Mouse (Mus musculus) heart, adult 2 months (tissue): ENCODE results near the gene Mta2. TPM values are rescaled to one million over a fixed set of nuclear protein-coding genes. Genes with fewer than 3 reads are reported as not detected.
A peak's percentile ranks its signal among the peaks of the same experiment; 100 is the strongest.

Experiments
- DNase-seq, 2 experiments: peaks; one replicate each; pipeline ENCODE4 v3.0.0; 2021
- H3K27ac ChIP-seq: fragments of 200-600 bp; 2 replicates; pipeline ENCODE4 v1.8.1; 2022
- H3K27me3 ChIP-seq: fragments of 200-500 bp; 2 replicates; pipeline ENCODE4 v1.6.1; 2012; ENCODE audit warnings: mild to moderate bottlenecking, low read length, inconsistent platforms, mixed read lengths; ENCODE audit not compliant: control insufficient read depth, insufficient read depth
- H3K36me3 ChIP-seq: fragments of 200-500 bp; 2 replicates; pipeline ENCODE4 v1.6.1; 2012; ENCODE audit warnings: low read length, inconsistent platforms; ENCODE audit not compliant: control insufficient read depth, insufficient read depth
- H3K4me1 ChIP-seq: fragments of 200-500 bp; 2 replicates; pipeline ENCODE4 v1.6.1; 2011; ENCODE audit warnings: low read length; ENCODE audit not compliant: control insufficient read depth, insufficient read depth
- H3K4me3 ChIP-seq: fragments of 200-600 bp; 2 replicates; pipeline ENCODE4 v1.8.1; 2022
- H3K79me2 ChIP-seq: fragments of 200-500 bp; replicated peaks from 2 replicates; pipeline ENCODE4 v1.6.1; 2012; ENCODE audit warnings: mild to moderate bottlenecking, inconsistent platforms, low read length, moderate library complexity, mixed read lengths; ENCODE audit not compliant: control insufficient read depth, insufficient read depth
- H3K9ac ChIP-seq: fragments of 200-500 bp; 2 replicates; pipeline ENCODE4 v1.6.1; 2012; ENCODE audit warnings: low read depth, mild to moderate bottlenecking, control low read depth, inconsistent platforms, low read length, mixed read lengths
- CTCF ChIP-seq: fragments of 200-600 bp; IDR thresholded peaks from 2 replicates; pipeline ENCODE4 v1.8.1; 2022; ENCODE audit warnings: antibody characterized with exemption, mild to moderate bottlenecking, moderate library complexity
- EP300 ChIP-seq: fragments of 200-500 bp; IDR thresholded peaks from 2 replicates; pipeline ENCODE4 v1.6.1; 2011; ENCODE audit warnings: low read depth, low read length, control low read depth; ENCODE audit not compliant: insufficient read depth
- POLR2A ChIP-seq: fragments of 200-500 bp; IDR thresholded peaks from 2 replicates; pipeline ENCODE4 v1.6.1; 2011; ENCODE audit warnings: mild to moderate bottlenecking, low read depth, low read length, control low read depth; ENCODE audit not compliant: insufficient read depth
- WGBS: fragments of 180-500 bp; shearing (Covaris S2); methylation state at CpG from one replicate; pipeline ENCODE4 v1.1.7; 2018; 5-methylcytosine and 5-hydroxymethylcytosine counted together
- intact Hi-C: fragments of 180-260 bp; cut with DNase I; formaldehyde crosslinking; loops from one replicate; pipeline ENCODE4 v1.15.1; 2025
- polyA plus RNA-seq: library from polyadenylated mRNA; depleted of rRNA; stranded (reverse); fragments of >200 nt; gene quantifications from 2 replicates; pipeline ENCODE4 v1.2.3, GENCODE M21; 2012
- total RNA-seq, 2 experiments: library from RNA; stranded (reverse); gene quantifications; 2 replicates each; pipeline ENCODE4 v1.2.3; 2021

Mta2 gene
- total and polyA plus RNA-seq, 3 experiments: 13.1 to 32.1 (median 29.0) TPM

GRCm38 (mm10) chr19:8930771-8931170, 10.9 kb upstream of the Mta2 start:
- Histone ChIP-seq H3K4me3 (no peak overlapping the region), H3K9ac (no peak overlapping the region), H3K36me3 (no peaks in the 10 kb centered on the region), H3K79me2 (no peaks in the 10 kb centered on the region), H3K27ac (no peak overlapping the region; the same call in 1 of the 2 replicates), H3K4me1 (no peaks in the 10 kb centered on the region; the same call in 1 of the 2 replicates), H3K27me3 (no peaks in the 10 kb centered on the region)
- intact Hi-C loops: no loop called here
- no peak for TF ChIP-seq CTCF
- TF ChIP-seq POLR2A: no peak
- no peak for TF ChIP-seq EP300
- 85% methylated on average over 7 of the region's 7 CpGs for WGBS
- no peak for DNase-seq

GRCm38 (mm10) chr19:8936736-8937135, 4.9 kb upstream of the Mta2 start:
- Histone ChIP-seq H3K27me3 (no peaks in the 10 kb centered on the region), H3K79me2 (no peaks in the 10 kb centered on the region), H3K27ac (no peak overlapping the region), H3K36me3 (no peaks in the 10 kb centered on the region), H3K4me3 (no peak overlapping the region), H3K9ac (no peak overlapping the region), H3K4me1 (peaks cover 1% of the 10 kb centered on the region; the same call in 1 of the 2 replicates)
- no peak for DNase-seq
- no peak for TF ChIP-seq POLR2A
- no peak for TF ChIP-seq CTCF
- TF ChIP-seq EP300: no peak
- 83% methylated on average over 2 of the region's 2 CpGs for WGBS
- intact Hi-C loops: no loop called here

- no peak for DNase-seq
- Histone ChIP-seq H3K4me3 (no peak overlapping the region), H3K4me1 (peaks cover 6% of the 10 kb centered on the region), H3K9ac (no peak overlapping the region), H3K27ac (no peak overlapping the region), H3K79me2 (0 out of 2 replicates have a peak, but pooled peaks cover 2% of the 10 kb centered on the region), H3K27me3 (no peaks in the 10 kb centered on the region), H3K36me3 (peaks cover 11% of the 10 kb centered on the region)
- no peak for TF ChIP-seq EP300
- no peak for TF ChIP-seq POLR2A
- TF ChIP-seq CTCF: no peak
- 86% methylated on average over 15 of the region's 15 CpGs for WGBS
- intact Hi-C loops: loop anchor here (1.0 kb wide), 2 partner anchors 11 to 13 kb away; partner anchors contain the start of genes Eml3, Rom1 and Tut1
Observed at GRCm38 (mm10) chr19:8940526-8941133, 1.0 kb upstream of the Mta2 start.

GRCm38 (mm10) chr19:8941136-8941514, 550 bp upstream of the Mta2 start:
- DNase-seq: no peak
- Histone ChIP-seq H3K27ac (peak overlapping the region; percentile 92), H3K36me3 (peaks cover 11% of the 10 kb centered on the region), H3K27me3 (no peaks in the 10 kb centered on the region), H3K4me3 (peak overlapping the region; percentile 97), H3K79me2 (0 out of 2 replicates have a peak, but pooled peaks cover 2% of the 10 kb centered on the region), H3K4me1 (peaks cover 6% of the 10 kb centered on the region), H3K9ac (peak overlapping the region; percentile 27)
- no peak for TF ChIP-seq CTCF
- TF ChIP-seq EP300: no peak
- no peak for TF ChIP-seq POLR2A
- intact Hi-C loops: loop anchor here (1.0 kb wide), 2 partner anchors 12 kb away; partner anchors contain the start of genes Eml3, Rom1 and Tut1
- WGBS: 49% methylated on average over 10 of the region's 10 CpGs

- no peak for DNase-seq
- Histone ChIP-seq H3K9ac (peak overlapping the region; percentile 90), H3K27me3 (no peaks in the 10 kb centered on the region), H3K27ac (peak overlapping the region; percentile 92), H3K4me3 (peak overlapping the region; percentile 97), H3K79me2 (0 out of 2 replicates have a peak, but pooled peaks cover 2% of the 10 kb centered on the region), H3K4me1 (peaks cover 6% of the 10 kb centered on the region), H3K36me3 (peaks cover 11% of the 10 kb centered on the region)
- TF ChIP-seq CTCF (no peak), EP300 (0 out of 2 replicates have a peak, but pooled peaks have one; percentile 11)
- intact Hi-C loops: no loop called here
- under 1% methylated on average over 46 of the region's 46 CpGs for WGBS
Observed at GRCm38 (mm10) chr19:8942276-8942964, 745 bp downstream of the Mta2 start.

GRCm38 (mm10) chr19:8943047-8943446, 1.4 kb downstream of the Mta2 start:
- H3K79me2 ChIP-seq: 0 out of 2 replicates have a peak, but pooled peaks cover 2% of the 10 kb centered on the region
- 45% methylated on average over 2 of the region's 2 CpGs for WGBS
- intact Hi-C loops: no loop called here
- H3K36me3 ChIP-seq: peaks cover 11% of the 10 kb centered on the region
- no peaks in the 10 kb centered on the region for H3K27me3 ChIP-seq
- H3K4me1 ChIP-seq: peaks cover 6% of the 10 kb centered on the region
- DNase-seq: no peak
- TF ChIP-seq POLR2A (no peak), EP300 (no peak)
- H3K9ac ChIP-seq: no peak overlapping the region
- H3K4me3 ChIP-seq: peak overlapping the region; percentile 97
- no peak overlapping the region; the same call in 1 of the 2 replicates for H3K27ac ChIP-seq
